Mouse (Mus musculus) liver, adult 2 months (tissue): ENCODE results near the gene Zfp423. TPM values are rescaled to one million over a fixed set of nuclear protein-coding genes. Genes with fewer than 3 reads are reported as not detected.

Source experiments
- DNase-seq: peaks from one replicate; pipeline ENCODE4 v3.0.0-alpha.2; 2011; ENCODE audit warnings: low read depth, low spot score; ENCODE audit errors: extremely low read depth
- H3K27ac ChIP-seq: fragments of 200-500 bp; replicated peaks from 2 replicates; pipeline ENCODE4 v1.5.1; 2012; ENCODE audit warnings: low read depth, mild to moderate bottlenecking, control low read depth, inconsistent platforms, low read length; ENCODE audit not compliant: insufficient read depth
- H3K27me3 ChIP-seq: fragments of 200-500 bp; 2 replicates; pipeline ENCODE4 v1.6.1; 2012; ENCODE audit warnings: mild to moderate bottlenecking, moderate library complexity, low read length, inconsistent platforms; ENCODE audit not compliant: control insufficient read depth, insufficient read depth
- H3K36me3 ChIP-seq: fragments of 200-500 bp; 2 replicates; pipeline ENCODE4 v1.6.1; 2012; ENCODE audit warnings: low read length, inconsistent platforms; ENCODE audit not compliant: control insufficient read depth, insufficient read depth
- H3K4me1 ChIP-seq: fragments of 200-500 bp; 2 replicates; pipeline ENCODE4 v1.6.1; 2011; ENCODE audit warnings: low read length; ENCODE audit not compliant: control insufficient read depth, insufficient read depth
- H3K4me3 ChIP-seq: fragments of 200-500 bp; 2 replicates; pipeline ENCODE4 v1.5.1; 2011; ENCODE audit warnings: low read depth, mild to moderate bottlenecking, control low read depth, low read length, moderate library complexity; ENCODE audit not compliant: insufficient read depth
- H3K79me2 ChIP-seq: fragments of 200-500 bp; 2 replicates; pipeline ENCODE4 v1.6.1; 2012; ENCODE audit warnings: inconsistent platforms, mild to moderate bottlenecking, low read length, moderate library complexity; ENCODE audit not compliant: control insufficient read depth, insufficient read depth
- H3K9ac ChIP-seq: fragments of 200-500 bp; 2 replicates; pipeline ENCODE4 v1.6.1; 2012; ENCODE audit warnings: low read depth, mild to moderate bottlenecking, control low read depth, inconsistent platforms, low read length
- CTCF ChIP-seq: fragments of 200-500 bp; IDR thresholded peaks from 2 replicates; pipeline ENCODE4 v1.5.1; 2011; ENCODE audit warnings: low read depth, low read length, control low read depth
- POLR2A ChIP-seq: fragments of 200-500 bp; IDR thresholded peaks from 2 replicates; pipeline ENCODE4 v1.6.1; 2011; ENCODE audit warnings: low read length, control low read depth; ENCODE audit not compliant: insufficient read depth; ENCODE audit errors: extremely low read depth
- WGBS: fragments of 180-500 bp; shearing (Covaris S2); methylation state at CpG from one replicate; pipeline ENCODE4 v1.1.7; 2018; 5-methylcytosine and 5-hydroxymethylcytosine counted together
- polyA plus RNA-seq: library from polyadenylated mRNA; depleted of rRNA; stranded (reverse); fragments of >200 nt; gene quantifications from 2 replicates; pipeline ENCODE4 v1.2.3, GENCODE M21; 2012
- total RNA-seq: library from RNA; depleted of rRNA; stranded (reverse); fragments of >200 nt; gene quantifications from 2 replicates; pipeline ENCODE4 v1.2.3, GENCODE M21; 2014

Gene Zfp423
- total and polyA plus RNA-seq, 2 experiments, result 0.18 to 0.31 TPM

DNA sequence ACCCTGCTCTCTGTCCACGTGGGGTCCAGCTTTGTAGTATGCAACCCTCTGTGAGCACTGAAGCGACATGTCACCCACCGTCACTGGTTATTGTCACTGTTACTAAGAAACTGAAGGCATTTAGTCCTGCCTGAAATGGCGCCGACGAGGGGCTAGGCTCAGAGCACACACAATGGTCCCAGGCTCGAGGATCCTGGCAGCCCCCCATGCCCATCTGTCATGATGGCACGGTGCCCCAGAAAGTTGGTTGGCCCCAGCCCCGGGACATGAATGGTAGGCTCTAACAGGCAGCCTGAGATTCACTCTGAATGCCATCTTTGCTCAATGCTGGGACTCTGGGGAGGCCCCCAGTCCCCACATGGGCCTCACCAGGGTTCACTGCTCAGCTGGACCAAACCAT lies 284.0 kb downstream of the Zfp423 start:
- Histone ChIP-seq H3K36me3 (no peaks in the 10 kb centered on the region), H3K9ac (no peak overlapping the region), H3K79me2 (no peaks in the 10 kb centered on the region), H3K4me3 (no peak overlapping the region), H3K27me3 (no peaks in the 10 kb centered on the region), H3K4me1 (no peaks in the 10 kb centered on the region), H3K27ac (no peak overlapping the region)
- no peak for DNase-seq
- no peak for TF ChIP-seq CTCF
- TF ChIP-seq POLR2A, result no peak
- 89% methylated on average over 9 of the region's 9 CpGs for whole genome bisulfite sequencing

GRCm38 (mm10) chr8:87674157-87674556 lies 285.2 kb downstream of the Zfp423 start:
- no peak overlapping the region for H3K27ac ChIP-seq
- 56% methylated on average over 7 of the region's 7 CpGs for WGBS
- no peaks in the 10 kb centered on the region for H3K27me3 ChIP-seq
- DNase-seq, result no peak
- H3K4me3 ChIP-seq, result no peak overlapping the region
- no peaks in the 10 kb centered on the region for H3K36me3 ChIP-seq
- no peaks in the 10 kb centered on the region for H3K4me1 ChIP-seq
- TF ChIP-seq POLR2A (no peak), CTCF (no peak)
- no peaks in the 10 kb centered on the region for H3K79me2 ChIP-seq
- H3K9ac ChIP-seq, result no peak overlapping the region

- Histone ChIP-seq H3K27me3 (no peaks in the 10 kb centered on the region), H3K36me3 (no peaks in the 10 kb centered on the region), H3K79me2 (no peaks in the 10 kb centered on the region), H3K27ac (no peak overlapping the region), H3K4me1 (no peaks in the 10 kb centered on the region), H3K9ac (no peak overlapping the region), H3K4me3 (no peak overlapping the region)
- no peak for DNase-seq
- 76% methylated on average over 2 of the region's 2 CpGs for WGBS
- TF ChIP-seq POLR2A, result no peak
- TF ChIP-seq CTCF, result no peak
Observed at GRCm38 (mm10) chr8:87672214-87672613, 287.2 kb downstream of the Zfp423 start.

DNA sequence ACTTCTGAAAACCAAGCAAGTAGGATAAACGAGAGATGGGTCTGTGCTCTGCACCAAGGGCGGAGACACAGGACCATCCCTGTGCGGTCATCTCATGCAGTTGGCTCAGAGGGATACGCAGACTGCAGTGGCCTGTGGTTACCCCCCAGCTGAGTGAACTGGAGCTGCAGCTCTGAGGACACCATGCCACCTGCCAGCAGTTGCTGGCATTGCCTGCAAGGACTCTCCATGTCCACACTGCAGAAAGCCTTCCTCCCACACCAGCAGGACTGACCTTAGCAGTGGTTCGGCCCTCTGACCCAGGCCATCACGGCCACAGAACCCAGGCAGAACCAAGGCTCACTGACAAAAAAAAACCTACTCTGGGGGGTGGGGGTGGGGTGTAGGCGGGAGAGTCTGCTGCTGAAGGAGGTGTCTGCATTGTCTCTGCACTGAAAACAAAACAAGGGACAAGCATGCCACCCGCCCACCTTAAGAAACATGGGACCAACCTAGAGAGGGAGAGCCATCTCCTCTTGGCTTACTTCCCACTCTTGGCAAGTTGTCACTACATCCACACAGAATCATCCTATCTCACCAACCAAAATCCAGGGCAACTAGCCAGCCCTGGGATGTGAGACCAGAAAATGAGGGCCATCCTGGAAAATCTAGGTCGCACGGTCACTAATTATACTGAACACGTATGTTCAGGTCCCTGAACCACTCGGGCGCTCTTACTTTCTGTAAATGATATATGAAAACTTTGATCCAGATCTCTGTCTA lies 288.0 kb downstream of the Zfp423 start:
- Histone ChIP-seq H3K4me3 (no peak overlapping the region), H3K9ac (no peak overlapping the region), H3K79me2 (no peaks in the 10 kb centered on the region), H3K27me3 (no peaks in the 10 kb centered on the region), H3K27ac (no peak overlapping the region), H3K36me3 (no peaks in the 10 kb centered on the region), H3K4me1 (no peaks in the 10 kb centered on the region)
- 82% methylated on average over 13 of the region's 13 CpGs for WGBS
- DNase-seq, result no peak
- TF ChIP-seq POLR2A (no peak), CTCF (no peak)

GRCm38 (mm10) chr8:87670232-87670631 lies 289.2 kb downstream of the Zfp423 start:
- H3K36me3 ChIP-seq, result no peaks in the 10 kb centered on the region
- H3K27me3 ChIP-seq, result no peaks in the 10 kb centered on the region
- H3K4me1 ChIP-seq, result no peaks in the 10 kb centered on the region
- no peak overlapping the region for H3K4me3 ChIP-seq
- no peaks in the 10 kb centered on the region for H3K79me2 ChIP-seq
- no peak for DNase-seq
- 93% methylated on average over 3 of the region's 3 CpGs for WGBS
- no peak overlapping the region for H3K27ac ChIP-seq
- H3K9ac ChIP-seq, result no peak overlapping the region
- TF ChIP-seq POLR2A (no peak), CTCF (no peak)

DNA sequence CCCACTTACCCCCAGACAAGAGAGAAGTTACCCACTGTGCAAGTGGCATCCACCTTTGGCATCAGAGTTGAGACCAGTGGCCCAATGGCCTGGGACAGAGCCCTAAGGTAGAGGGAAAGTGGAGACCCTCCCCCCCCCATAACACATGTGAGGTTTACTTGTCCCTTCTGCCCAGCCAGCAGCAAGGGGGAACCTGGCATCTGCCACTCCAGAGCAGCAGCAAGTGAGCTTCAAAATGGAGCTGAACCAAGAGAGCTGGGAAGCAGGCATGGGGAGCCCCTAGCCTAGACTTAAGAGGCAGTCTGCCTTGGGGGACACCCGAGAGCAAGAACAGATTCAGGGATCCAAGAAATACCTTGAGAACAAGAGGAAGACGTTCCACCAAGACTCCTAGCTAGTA lies 290.7 kb downstream of the Zfp423 start:
- 67% methylated on average over 2 of the region's 2 CpGs for WGBS
- Histone ChIP-seq H3K27me3 (no peaks in the 10 kb centered on the region), H3K4me3 (no peak overlapping the region), H3K9ac (no peak overlapping the region), H3K36me3 (no peaks in the 10 kb centered on the region), H3K79me2 (no peaks in the 10 kb centered on the region), H3K4me1 (no peaks in the 10 kb centered on the region), H3K27ac (no peak overlapping the region)
- DNase-seq, result no peak
- TF ChIP-seq CTCF (no peak), POLR2A (no peak)
